Mouse (Mus musculus) T-helper 17 cell (primary cell): ENCODE results near the gene Hspb2.

Experiments used
- in situ Hi-C, 2 experiments: fragments of 300-600 bp; cut with MboI, MseI; formaldehyde crosslinking; loops; 1 replicate in 1 of 2; 2 replicates in 1 of 2; pipeline ENCODE4 v1.15.1; 2025; ENCODE audit warnings: high pct_unique_total_duplicates in 2 of 2

The Hspb2 gene

DNA sequence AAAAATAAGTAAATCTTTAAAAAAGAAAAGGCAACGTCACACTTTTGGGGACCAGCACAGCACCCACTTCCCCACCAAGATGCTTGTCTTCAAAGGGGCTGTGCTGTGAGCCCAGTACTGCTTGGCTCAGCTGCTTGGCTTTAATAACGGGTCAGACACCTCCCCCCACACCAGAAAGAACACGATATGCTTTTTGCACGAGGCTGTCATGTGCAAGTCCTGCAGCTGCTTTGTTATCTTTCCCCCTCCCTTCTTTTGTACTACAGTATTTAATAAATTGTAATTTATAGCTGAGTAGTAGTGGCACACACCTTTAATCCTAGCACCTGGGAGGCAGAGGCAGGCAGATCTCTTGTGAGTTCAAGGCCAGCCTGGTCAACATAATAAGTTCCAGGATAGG, 33.3 kb downstream of the Hspb2 start:
- in situ Hi-C loops: no loop called here

DNA sequence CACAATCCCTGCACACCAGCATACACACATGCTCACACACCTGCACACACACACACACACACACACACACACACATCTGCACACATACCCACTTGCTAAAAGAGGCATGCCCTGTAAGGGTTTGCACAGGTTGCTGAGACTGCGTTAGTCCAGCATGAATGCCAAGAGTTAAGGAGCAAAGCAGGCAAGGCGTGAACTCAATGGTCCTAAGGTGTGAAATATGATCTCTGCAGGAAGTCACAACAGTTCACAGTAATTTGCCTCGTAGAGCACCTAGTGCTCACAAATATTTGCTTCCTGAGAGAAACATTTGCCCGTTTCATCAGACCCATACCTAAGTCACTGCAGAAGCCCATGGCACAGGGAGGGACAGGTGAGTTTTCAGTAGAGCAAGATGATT, 38.0 kb downstream of the Hspb2 start:
- in situ Hi-C loops: loop anchor here in 1 of 2 experiments (5.0 kb wide), 1 partner anchor 78 kb away; no protein-coding TSS in a partner anchor

DNA sequence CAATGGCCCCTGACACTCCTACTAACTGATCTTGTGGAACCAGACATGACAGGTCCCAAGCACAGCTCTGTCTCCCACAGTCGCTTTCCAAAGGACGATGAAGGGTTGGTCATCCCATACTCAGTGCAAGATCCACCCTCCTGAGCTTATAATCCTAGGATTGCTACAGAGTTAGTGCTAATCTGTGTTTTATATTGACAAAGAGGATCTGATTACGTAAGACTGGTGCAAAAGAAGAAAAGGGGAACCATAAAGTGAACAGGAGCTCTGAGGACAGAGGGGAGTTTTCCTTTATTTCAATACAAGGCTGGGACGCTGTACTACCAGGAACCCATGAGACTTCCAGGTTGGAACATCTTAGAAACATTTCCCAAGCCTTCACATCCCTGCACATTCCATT, 40.8 kb downstream of the Hspb2 start:
- in situ Hi-C loops: loop anchor here in 1 of 2 experiments (5.0 kb wide), 1 partner anchor 81 kb away; no protein-coding TSS in a partner anchor

DNA sequence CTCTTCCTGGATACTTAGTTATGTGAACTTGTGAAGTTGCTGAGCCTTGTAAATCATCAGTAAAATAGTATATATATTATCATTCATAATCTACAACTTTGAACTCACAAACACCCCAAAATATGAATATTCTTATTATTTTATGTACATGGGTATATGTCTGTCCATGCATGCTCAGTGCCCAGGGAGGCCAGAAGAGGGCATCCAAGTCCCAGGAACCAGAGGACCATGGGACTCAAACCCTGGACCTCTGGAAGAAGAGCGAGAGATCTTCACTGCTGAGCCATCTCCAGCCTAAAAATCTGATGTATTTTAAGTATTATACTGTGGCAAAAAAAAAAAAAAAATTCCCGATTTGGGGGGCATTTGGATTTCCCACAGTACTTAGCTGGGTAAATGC, 43.0 kb downstream of the Hspb2 start:
- in situ Hi-C loops: no loop called here

DNA sequence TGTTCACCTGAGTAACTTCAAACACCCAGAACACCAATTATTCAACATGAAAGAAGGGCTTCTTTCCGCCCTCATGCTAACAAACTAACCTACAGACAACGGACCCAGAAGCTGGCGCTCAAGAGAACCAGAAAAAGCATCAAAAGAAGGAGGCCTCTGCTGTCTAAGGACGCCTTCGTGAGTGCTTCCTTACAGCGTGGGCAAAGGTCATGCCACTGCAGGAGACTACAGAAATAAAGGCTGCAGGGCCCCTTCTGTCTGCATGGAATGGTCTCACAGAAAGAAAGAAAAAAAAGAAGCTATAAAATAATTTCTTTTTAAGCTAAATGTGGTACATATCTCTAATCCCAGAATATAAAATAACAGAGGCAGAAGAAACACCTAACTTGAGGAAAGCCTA, 47.2 kb downstream of the Hspb2 start:
- in situ Hi-C loops: no loop called here
